Mouse (Mus musculus): ENCODE results near the gene 1500009L16Rik. TPM values are rescaled to one million over a fixed set of nuclear protein-coding genes. Genes with fewer than 3 reads are reported as not detected.

Gene 1500009L16Rik
- polyA plus RNA-seq, 1 experiment = 28.7 TPM

GRCm38 (mm10) chr10:83724351-83725059 is 1.8 kb downstream of the 1500009L16Rik start:
- Histone ChIP-seq H3K27ac (ENCODE audit: insufficient read depth, low read length) (no peak overlapping the region), H3K4me1 (ENCODE audit: control insufficient read depth, insufficient read depth, low read length) (no peaks in the 10 kb centered on the region), H3K4me3 (ENCODE audit: insufficient read depth, low read length) (no peak overlapping the region)
- TF ChIP-seq POLR2A (IDR thresholded peaks at IDR 0.05; ENCODE audit: extremely low read depth, insufficient read depth, low read length) = no peak
- peak; percentile 15; the same call in 1 of the 2 replicates for TF ChIP-seq CTCF (IDR thresholded peaks at IDR 0.05; ENCODE audit: extremely low read depth, insufficient read depth, low read length)

GRCm38 (mm10) chr10:83726164-83726563 is 3.5 kb downstream of the 1500009L16Rik start:
- H3K4me1 ChIP-seq (ENCODE audit: control insufficient read depth, insufficient read depth, low read length) = no peaks in the 10 kb centered on the region
- TF ChIP-seq POLR2A (IDR thresholded peaks at IDR 0.05; ENCODE audit: extremely low read depth, insufficient read depth, low read length) = no peak
- no peak for TF ChIP-seq CTCF (IDR thresholded peaks at IDR 0.05; ENCODE audit: extremely low read depth, insufficient read depth, low read length)
- H3K27ac ChIP-seq (ENCODE audit: insufficient read depth, low read length) = no peak overlapping the region
- no peak overlapping the region for H3K4me3 ChIP-seq (ENCODE audit: insufficient read depth, low read length)

- no peak overlapping the region for H3K27ac ChIP-seq (ENCODE audit: insufficient read depth, low read length)
- H3K4me1 ChIP-seq (ENCODE audit: control insufficient read depth, insufficient read depth, low read length) = no peaks in the 10 kb centered on the region
- no peak overlapping the region for H3K4me3 ChIP-seq (ENCODE audit: insufficient read depth, low read length)
- TF ChIP-seq CTCF (IDR thresholded peaks at IDR 0.05; ENCODE audit: extremely low read depth, insufficient read depth, low read length) (no peak), POLR2A (IDR thresholded peaks at IDR 0.05; ENCODE audit: extremely low read depth, insufficient read depth, low read length) (no peak)
Measured at GRCm38 (mm10) chr10:83727846-83728245, 5.2 kb downstream of the 1500009L16Rik start.

GRCm38 (mm10) chr10:83728529-83728928 is 5.9 kb downstream of the 1500009L16Rik start:
- no peak overlapping the region for H3K4me3 ChIP-seq (ENCODE audit: insufficient read depth, low read length)
- no peaks in the 10 kb centered on the region for H3K4me1 ChIP-seq (ENCODE audit: control insufficient read depth, insufficient read depth, low read length)
- no peak for TF ChIP-seq CTCF (IDR thresholded peaks at IDR 0.05; ENCODE audit: extremely low read depth, insufficient read depth, low read length)
- no peak for TF ChIP-seq POLR2A (IDR thresholded peaks at IDR 0.05; ENCODE audit: extremely low read depth, insufficient read depth, low read length)
- H3K27ac ChIP-seq (ENCODE audit: insufficient read depth, low read length) = no peak overlapping the region

GRCm38 (mm10) chr10:83729076-83729475 is 6.4 kb downstream of the 1500009L16Rik start:
- Histone ChIP-seq H3K4me3 (ENCODE audit: insufficient read depth, low read length) (no peak overlapping the region), H3K27ac (ENCODE audit: insufficient read depth, low read length) (no peak overlapping the region), H3K4me1 (ENCODE audit: control insufficient read depth, insufficient read depth, low read length) (no peaks in the 10 kb centered on the region)
- no peak for TF ChIP-seq CTCF (IDR thresholded peaks at IDR 0.05; ENCODE audit: extremely low read depth, insufficient read depth, low read length)
- no peak for TF ChIP-seq POLR2A (IDR thresholded peaks at IDR 0.05; ENCODE audit: extremely low read depth, insufficient read depth, low read length)

- peak; percentile 91 for TF ChIP-seq CTCF (IDR thresholded peaks at IDR 0.05; ENCODE audit: extremely low read depth, insufficient read depth, low read length)
- TF ChIP-seq POLR2A (IDR thresholded peaks at IDR 0.05; ENCODE audit: extremely low read depth, insufficient read depth, low read length) = no peak
- no peaks in the 10 kb centered on the region for H3K4me1 ChIP-seq (ENCODE audit: control insufficient read depth, insufficient read depth, low read length)
- H3K27ac ChIP-seq (ENCODE audit: insufficient read depth, low read length) = no peak overlapping the region
- no peak overlapping the region for H3K4me3 ChIP-seq (ENCODE audit: insufficient read depth, low read length)
Measured at GRCm38 (mm10) chr10:83729492-83729891, 6.8 kb downstream of the 1500009L16Rik start.

- Histone ChIP-seq H3K4me3 (ENCODE audit: insufficient read depth, low read length) (no peak overlapping the region), H3K4me1 (ENCODE audit: control insufficient read depth, insufficient read depth, low read length) (no peaks in the 10 kb centered on the region), H3K27ac (ENCODE audit: insufficient read depth, low read length) (no peak overlapping the region)
- TF ChIP-seq POLR2A (IDR thresholded peaks at IDR 0.05; ENCODE audit: extremely low read depth, insufficient read depth, low read length) = no peak
- no peak for TF ChIP-seq CTCF (IDR thresholded peaks at IDR 0.05; ENCODE audit: extremely low read depth, insufficient read depth, low read length)
Measured at GRCm38 (mm10) chr10:83733725-83734124, 11.1 kb downstream of the 1500009L16Rik start.

- no peak for TF ChIP-seq CTCF (IDR thresholded peaks at IDR 0.05; ENCODE audit: extremely low read depth, insufficient read depth, low read length)
- no peak for TF ChIP-seq POLR2A (IDR thresholded peaks at IDR 0.05; ENCODE audit: extremely low read depth, insufficient read depth, low read length)
- no peak overlapping the region for H3K4me3 ChIP-seq (ENCODE audit: insufficient read depth, low read length)
- H3K4me1 ChIP-seq (ENCODE audit: control insufficient read depth, insufficient read depth, low read length) = no peaks in the 10 kb centered on the region
- no peak overlapping the region for H3K27ac ChIP-seq (ENCODE audit: insufficient read depth, low read length)
Measured at GRCm38 (mm10) chr10:83738996-83739655, 16.5 kb downstream of the 1500009L16Rik start.

- TF ChIP-seq POLR2A (IDR thresholded peaks at IDR 0.05; ENCODE audit: extremely low read depth, insufficient read depth, low read length) (no peak), CTCF (IDR thresholded peaks at IDR 0.05; ENCODE audit: extremely low read depth, insufficient read depth, low read length) (no peak)
- Histone ChIP-seq H3K4me3 (ENCODE audit: insufficient read depth, low read length) (no peak overlapping the region), H3K4me1 (ENCODE audit: control insufficient read depth, insufficient read depth, low read length) (no peaks in the 10 kb centered on the region), H3K27ac (ENCODE audit: insufficient read depth, low read length) (no peak overlapping the region)
Measured at GRCm38 (mm10) chr10:83744656-83745055, 22.0 kb downstream of the 1500009L16Rik start.

- TF ChIP-seq POLR2A (IDR thresholded peaks at IDR 0.05; ENCODE audit: extremely low read depth, insufficient read depth, low read length) (no peak), CTCF (IDR thresholded peaks at IDR 0.05; ENCODE audit: extremely low read depth, insufficient read depth, low read length) (no peak)
Measured at GRCm38 (mm10) chr10:83753056-83753455, 30.4 kb downstream of the 1500009L16Rik start.

More at GRCm38 (mm10) chr10:83753056-83753455, 30.4 kb downstream of the 1500009L16Rik start:
- Histone ChIP-seq H3K4me3 (ENCODE audit: insufficient read depth, low read length) (no peak overlapping the region), H3K4me1 (ENCODE audit: control insufficient read depth, insufficient read depth, low read length) (no peaks in the 10 kb centered on the region), H3K27ac (ENCODE audit: insufficient read depth, low read length) (no peak overlapping the region)

Measured in cortical plate, adult 2 months (tissue).